Mouse (Mus musculus): ENCODE results near the gene Map7d1.
"Not testable (repeated sequence)": the region's sequence is repeated elsewhere in the genome, so short reads cannot be mapped to it uniquely, and the experiment has no call there.

The Map7d1 gene

GRCm38 (mm10) chr4:126237721-126238242 lies 18.4 kb downstream of the Map7d1 start:
- no peak for DNase-seq

GRCm38 (mm10) chr4:126236467-126237280 lies 19.5 kb downstream of the Map7d1 start:
- DNase-seq = no peak

- DNase-seq = peak; percentile 42
These were observed 21.0 kb downstream of the Map7d1 start for GRCm38 (mm10) chr4:126235191-126235590.

- no peak for DNase-seq
These were observed 21.5 kb downstream of the Map7d1 start for GRCm38 (mm10) chr4:126234496-126235175.

- DNase-seq = no peak
These were observed 22.4 kb downstream of the Map7d1 start for GRCm38 (mm10) chr4:126233676-126234308.

GRCm38 (mm10) chr4:126229900-126230299 lies 26.2 kb downstream of the Map7d1 start:
- DNase-seq = no peak

GRCm38 (mm10) chr4:126228144-126228543 lies 28.0 kb downstream of the Map7d1 start:
- DNase-seq = no peak

- DNase-seq = peak; percentile 92
These were observed 28.9 kb downstream of the Map7d1 start for GRCm38 (mm10) chr4:126227077-126227761.

GRCm38 (mm10) chr4:126226640-126227039 lies 29.5 kb downstream of the Map7d1 start:
- no peak for DNase-seq

- DNase-seq = no peak
These were observed 33.5 kb downstream of the Map7d1 start for GRCm38 (mm10) chr4:126222631-126223030.

- DNase-seq = no peak
These were observed 36.1 kb downstream of the Map7d1 start for GRCm38 (mm10) chr4:126220045-126220444.

GRCm38 (mm10) chr4:126219540-126219939 lies 36.6 kb downstream of the Map7d1 start:
- DNase-seq = not testable (repeated sequence)

- no peak for DNase-seq
These were observed 38.4 kb downstream of the Map7d1 start for GRCm38 (mm10) chr4:126217771-126218170.

- no peak for DNase-seq
These were observed 49.1 kb downstream of the Map7d1 start for GRCm38 (mm10) chr4:126207081-126207480.

GRCm38 (mm10) chr4:126205386-126205785 lies 50.8 kb downstream of the Map7d1 start:
- no peak for DNase-seq

GRCm38 (mm10) chr4:126204661-126205230 lies 51.4 kb downstream of the Map7d1 start:
- DNase-seq = no peak

GRCm38 (mm10) chr4:126204016-126204415 lies 52.1 kb downstream of the Map7d1 start:
- DNase-seq = no peak

GRCm38 (mm10) chr4:126203336-126203895 lies 52.7 kb downstream of the Map7d1 start:
- no peak for DNase-seq

- DNase-seq = peak; percentile 97
These were observed 53.6 kb downstream of the Map7d1 start, which contains the start of gene Thrap3 for GRCm38 (mm10) chr4:126202303-126203181. Gene Thrap3 (minus strand): TSS chr4:126202760.

- DNase-seq = peak; percentile 56
These were observed 54.4 kb downstream of the Map7d1 start for GRCm38 (mm10) chr4:126201514-126202302.
